Mouse (Mus musculus) lung, adult 2 months (tissue): ENCODE data around the gene Mrpl9.

Source experiments
- CTCF ChIP-seq: fragments of 200-500 bp; IDR thresholded peaks from 2 replicates; pipeline ENCODE4 v1.5.1; 2011; ENCODE audit warnings: mild to moderate bottlenecking, low read length, control low read depth; ENCODE audit not compliant: insufficient read depth
- POLR2A ChIP-seq: fragments of 200-500 bp; IDR thresholded peaks from 2 replicates; pipeline ENCODE4 v1.6.1; 2011; ENCODE audit warnings: low read depth, mild to moderate bottlenecking, control low read depth, low read length, borderline replicate concordance; ENCODE audit errors: extremely low read depth

- no peak for TF ChIP-seq CTCF
- no peak for TF ChIP-seq POLR2A
These were observed 37.6 kb upstream of the Mrpl9 start for GRCm38 (mm10) chr3:94405561-94405960.
